Mouse (Mus musculus): ENCODE data around the gene Hpse2. TPM values are rescaled to one million over a fixed set of nuclear protein-coding genes. Genes with fewer than 3 reads are reported as not detected.

Gene Hpse2
- polyA plus RNA-seq, 1 experiment from 2014 or later: 0.12 TPM

DNA sequence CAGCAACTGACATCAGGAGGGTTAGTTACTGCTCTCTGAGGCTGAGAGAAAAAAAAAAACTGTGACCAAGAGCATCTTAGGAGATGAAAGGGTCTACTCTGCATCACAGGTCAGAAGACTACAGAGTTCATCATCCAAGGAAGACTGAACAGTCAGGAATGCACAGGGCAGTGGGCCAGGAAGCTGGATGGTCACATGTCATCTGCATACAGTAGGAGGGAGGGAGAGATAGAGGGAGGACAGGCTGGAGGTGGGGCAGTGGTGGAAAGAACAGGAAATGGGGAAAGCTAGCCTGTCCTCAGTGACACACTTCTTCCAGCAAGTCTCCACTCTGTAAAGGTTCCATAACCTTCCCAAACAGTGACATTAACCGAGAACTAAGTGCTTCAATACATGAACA is 423.0 kb downstream of the Hpse2 start:
- Histone ChIP-seq H3K9ac (replicated peaks; ENCODE audit: low read depth, low read length) (no peak overlapping the region), H3K4me2 (ENCODE audit: low read depth, low read length) (no peak overlapping the region), H3K9me3 (ENCODE audit: control insufficient read depth, low read length) (no peaks in the 10 kb centered on the region), H3K4me1 (ENCODE audit: control insufficient read depth, insufficient read depth, low read length) (no peaks in the 10 kb centered on the region), H3K27ac (ENCODE audit: low read depth, low read length) (no peak overlapping the region), H3K27me3 (ENCODE audit: control insufficient read depth, insufficient read depth, low read length) (no peaks in the 10 kb centered on the region), H3K36me3 (ENCODE audit: control insufficient read depth, insufficient read depth, low read length) (no peaks in the 10 kb centered on the region), H3K4me3 (ENCODE audit: low read depth, low read length) (no peak overlapping the region)
- WGBS: 75% methylated on average over 1 of the region's 1 CpGs
- no peak for ATAC-seq (ENCODE audit: low read depth)

DNA sequence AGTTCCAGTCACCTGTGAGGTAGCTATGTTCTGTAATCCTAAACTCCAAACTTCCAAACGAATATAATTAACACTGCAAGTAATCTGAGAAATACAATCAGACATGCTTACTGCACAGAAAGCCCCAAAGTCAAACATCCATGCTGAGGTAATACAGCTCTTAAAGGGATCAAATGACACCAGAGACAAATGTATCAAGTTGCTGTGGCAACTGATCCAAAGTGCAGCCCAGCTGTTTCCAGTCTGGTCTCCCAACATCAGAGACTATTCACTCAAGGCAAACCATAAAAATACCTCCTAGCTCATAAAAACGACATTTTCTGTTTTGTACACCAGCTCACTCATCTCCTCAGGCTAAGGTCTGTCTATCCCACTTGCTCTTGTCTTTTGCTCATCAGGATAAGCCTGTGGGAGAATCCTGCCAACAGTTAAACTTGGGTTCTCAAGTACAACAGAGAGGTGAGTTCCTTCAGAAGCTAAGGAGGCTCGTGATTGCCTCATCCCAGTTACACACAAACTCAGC is 440.0 kb downstream of the Hpse2 start:
- ATAC-seq (ENCODE audit: low read depth): no peak
- Histone ChIP-seq H3K36me3 (ENCODE audit: control insufficient read depth, insufficient read depth, low read length) (no peaks in the 10 kb centered on the region), H3K9me3 (ENCODE audit: control insufficient read depth, low read length) (peaks cover 4% of the 10 kb centered on the region; the same call in 1 of the 2 replicates), H3K27me3 (ENCODE audit: control insufficient read depth, insufficient read depth, low read length) (no peaks in the 10 kb centered on the region), H3K4me2 (ENCODE audit: low read depth, low read length) (no peak overlapping the region), H3K4me3 (ENCODE audit: low read depth, low read length) (no peak overlapping the region), H3K27ac (ENCODE audit: low read depth, low read length) (no peak overlapping the region), H3K9ac (replicated peaks; ENCODE audit: low read depth, low read length) (no peak overlapping the region), H3K4me1 (ENCODE audit: control insufficient read depth, insufficient read depth, low read length) (no peaks in the 10 kb centered on the region)
- 47% methylated on average over 3 of the region's 3 CpGs for WGBS

DNA sequence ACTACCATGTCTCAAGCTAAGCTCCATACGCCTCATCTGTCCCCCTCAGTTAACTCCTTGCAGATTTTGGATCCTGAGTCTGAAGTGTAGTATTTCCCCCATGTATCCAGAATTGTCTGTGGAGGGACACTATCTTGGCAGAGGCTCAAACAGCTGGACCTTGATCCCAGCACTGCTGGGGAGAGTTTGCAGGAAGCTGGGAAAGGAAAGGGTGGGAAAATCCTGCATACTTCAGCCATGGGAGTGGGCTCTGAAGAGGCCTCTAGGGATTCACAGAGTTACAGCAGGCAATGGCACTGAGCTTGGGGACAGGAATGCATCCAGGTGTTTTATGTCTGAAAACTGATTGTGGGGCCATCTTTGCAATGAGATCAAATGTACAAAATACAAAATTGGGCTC is 450.6 kb downstream of the Hpse2 start:
- H3K4me1 ChIP-seq (ENCODE audit: control insufficient read depth, insufficient read depth, low read length): no peaks in the 10 kb centered on the region
- 62% methylated on average over 1 of the region's 1 CpGs for whole genome bisulfite sequencing
- H3K27me3 ChIP-seq (ENCODE audit: control insufficient read depth, insufficient read depth, low read length): no peaks in the 10 kb centered on the region

DNA sequence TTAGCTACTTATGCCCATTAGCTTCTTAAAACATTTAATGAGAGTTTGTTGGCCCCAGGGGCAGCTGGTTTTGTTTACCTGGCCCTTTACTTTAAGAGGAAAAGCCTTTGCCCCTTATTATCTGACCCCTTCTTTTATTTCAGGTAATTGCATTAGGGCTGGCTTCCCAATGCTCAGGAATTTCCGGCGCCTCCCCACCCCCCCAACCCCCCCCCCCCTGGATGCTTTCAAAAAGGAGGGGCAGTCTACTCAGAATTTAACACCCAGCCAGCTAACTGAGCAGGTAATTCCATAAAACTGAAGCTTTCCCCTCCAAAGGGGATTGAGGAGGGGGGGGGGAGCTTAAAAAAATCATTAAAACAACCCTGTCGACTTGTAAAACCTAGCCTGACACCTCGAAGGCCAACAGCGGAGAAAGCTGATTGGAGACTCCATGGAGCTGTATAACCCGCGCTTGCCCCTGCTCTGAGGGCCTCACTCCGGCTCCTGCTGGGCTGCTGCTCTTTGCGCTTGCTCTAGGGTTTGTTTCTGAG is 451.4 kb downstream of the Hpse2 start:
- Histone ChIP-seq H3K9me3 (ENCODE audit: control insufficient read depth, low read length) (no peaks in the 10 kb centered on the region), H3K36me3 (ENCODE audit: control insufficient read depth, insufficient read depth, low read length) (no peaks in the 10 kb centered on the region), H3K27ac (ENCODE audit: low read depth, low read length) (no peak overlapping the region), H3K27me3 (ENCODE audit: control insufficient read depth, insufficient read depth, low read length) (no peaks in the 10 kb centered on the region), H3K4me3 (ENCODE audit: low read depth, low read length) (no peak overlapping the region), H3K4me1 (ENCODE audit: control insufficient read depth, insufficient read depth, low read length) (no peaks in the 10 kb centered on the region), H3K9ac (replicated peaks; ENCODE audit: low read depth, low read length) (no peak overlapping the region), H3K4me2 (ENCODE audit: low read depth, low read length) (no peak overlapping the region)
- 6% methylated on average over 9 of the region's 9 CpGs for WGBS
- ATAC-seq (ENCODE audit: low read depth): no peak

More for the DNA sequence above, 450.6 kb downstream of the Hpse2 start:
- no peak overlapping the region for H3K4me2 ChIP-seq (ENCODE audit: low read depth, low read length)
- no peak overlapping the region for H3K4me3 ChIP-seq (ENCODE audit: low read depth, low read length)
- no peak overlapping the region for H3K9ac ChIP-seq (replicated peaks; ENCODE audit: low read depth, low read length)
- H3K9me3 ChIP-seq (ENCODE audit: control insufficient read depth, low read length): no peaks in the 10 kb centered on the region; the same call in none of the 2 replicates
- no peaks in the 10 kb centered on the region for H3K36me3 ChIP-seq (ENCODE audit: control insufficient read depth, insufficient read depth, low read length)
- no peak overlapping the region for H3K27ac ChIP-seq (ENCODE audit: low read depth, low read length)
- no peak for ATAC-seq (ENCODE audit: low read depth)

DNA sequence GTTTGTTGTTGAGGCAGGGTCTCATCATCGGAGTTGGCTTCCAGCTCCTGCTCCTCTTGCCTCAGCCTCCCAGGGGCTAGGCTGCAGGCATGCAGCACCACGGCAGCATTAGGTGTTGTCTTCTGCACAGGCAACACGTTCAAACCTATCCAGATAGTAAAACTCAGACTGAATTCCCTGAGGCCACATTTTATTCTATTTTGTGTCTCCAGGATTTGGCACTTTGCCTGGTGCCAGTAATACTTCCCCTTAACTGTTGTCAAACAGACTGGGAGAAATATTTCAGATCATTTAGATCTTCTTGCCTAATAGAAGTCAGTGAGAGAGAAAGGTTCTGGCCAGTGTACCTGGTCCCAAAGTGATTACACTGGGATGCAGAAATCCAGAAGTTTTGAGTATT is 458.5 kb downstream of the Hpse2 start:
- no peaks in the 10 kb centered on the region for H3K9me3 ChIP-seq (ENCODE audit: control insufficient read depth, low read length)
- ATAC-seq (ENCODE audit: low read depth): no peak
- H3K4me1 ChIP-seq (ENCODE audit: control insufficient read depth, insufficient read depth, low read length): no peaks in the 10 kb centered on the region
- no peaks in the 10 kb centered on the region for H3K36me3 ChIP-seq (ENCODE audit: control insufficient read depth, insufficient read depth, low read length)
- no peak overlapping the region for H3K27ac ChIP-seq (ENCODE audit: low read depth, low read length)
- H3K9ac ChIP-seq (replicated peaks; ENCODE audit: low read depth, low read length): no peak overlapping the region
- no peak overlapping the region for H3K4me3 ChIP-seq (ENCODE audit: low read depth, low read length)
- WGBS: 55% methylated on average over 3 of the region's 3 CpGs
- no peak overlapping the region for H3K4me2 ChIP-seq (ENCODE audit: low read depth, low read length)
- H3K27me3 ChIP-seq (ENCODE audit: control insufficient read depth, insufficient read depth, low read length): no peaks in the 10 kb centered on the region

DNA sequence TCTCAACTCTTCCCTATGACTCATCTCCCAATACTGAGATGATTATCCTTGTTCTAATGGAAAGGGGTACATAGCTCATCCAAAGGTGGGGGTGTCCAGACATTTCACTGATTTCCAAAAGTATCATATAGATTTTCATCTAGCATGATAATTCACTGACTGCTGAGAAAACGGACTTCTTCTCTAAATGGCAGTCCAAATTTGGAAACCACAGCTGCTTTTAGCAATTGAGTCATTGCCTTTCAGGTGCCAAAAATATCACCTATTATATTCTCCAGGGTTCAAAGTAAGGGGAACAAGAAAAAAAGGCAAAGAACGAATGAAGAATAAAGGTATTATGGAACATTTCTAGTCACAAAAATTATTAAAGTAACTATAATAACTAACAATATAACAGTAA is 459.9 kb downstream of the Hpse2 start:
- Histone ChIP-seq H3K36me3 (ENCODE audit: control insufficient read depth, insufficient read depth, low read length) (no peaks in the 10 kb centered on the region), H3K4me1 (ENCODE audit: control insufficient read depth, insufficient read depth, low read length) (no peaks in the 10 kb centered on the region), H3K9me3 (ENCODE audit: control insufficient read depth, low read length) (no peaks in the 10 kb centered on the region), H3K27ac (ENCODE audit: low read depth, low read length) (no peak overlapping the region), H3K9ac (replicated peaks; ENCODE audit: low read depth, low read length) (no peak overlapping the region), H3K4me2 (ENCODE audit: low read depth, low read length) (no peak overlapping the region), H3K4me3 (ENCODE audit: low read depth, low read length) (no peak overlapping the region), H3K27me3 (ENCODE audit: control insufficient read depth, insufficient read depth, low read length) (no peaks in the 10 kb centered on the region)
- WGBS: 89% methylated on average over 2 of the region's 2 CpGs
- no peak for ATAC-seq (ENCODE audit: low read depth)

DNA sequence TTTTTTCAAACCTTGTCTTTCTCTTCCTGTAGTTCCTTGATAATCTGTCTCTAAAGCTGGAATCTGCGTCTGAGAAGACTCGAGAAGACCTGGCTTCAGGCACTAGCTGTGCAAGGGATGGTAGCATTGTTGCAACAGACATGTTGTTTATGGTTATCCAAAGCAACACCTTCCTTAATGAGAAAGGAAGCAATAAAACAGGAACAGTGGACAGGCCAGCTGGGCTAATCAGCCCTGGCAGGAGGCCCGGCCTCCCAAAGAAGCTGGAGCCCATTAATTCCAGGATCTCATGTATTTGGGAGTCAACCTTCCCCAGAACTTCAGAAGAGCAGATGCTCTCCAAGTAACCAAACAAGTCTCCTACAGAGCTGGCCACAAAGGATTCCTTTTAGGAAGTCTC is 465.5 kb downstream of the Hpse2 start:
- WGBS: 54% methylated on average over 3 of the region's 3 CpGs
- no peaks in the 10 kb centered on the region for H3K9me3 ChIP-seq (ENCODE audit: control insufficient read depth, low read length)
- H3K4me1 ChIP-seq (ENCODE audit: control insufficient read depth, insufficient read depth, low read length): no peaks in the 10 kb centered on the region
- no peak for ATAC-seq (ENCODE audit: low read depth)
- no peak overlapping the region for H3K27ac ChIP-seq (ENCODE audit: low read depth, low read length)
- H3K27me3 ChIP-seq (ENCODE audit: control insufficient read depth, insufficient read depth, low read length): no peaks in the 10 kb centered on the region
- no peak overlapping the region for H3K9ac ChIP-seq (replicated peaks; ENCODE audit: low read depth, low read length)
- H3K4me3 ChIP-seq (ENCODE audit: low read depth, low read length): no peak overlapping the region
- H3K36me3 ChIP-seq (ENCODE audit: control insufficient read depth, insufficient read depth, low read length): no peaks in the 10 kb centered on the region
- H3K4me2 ChIP-seq (ENCODE audit: low read depth, low read length): no peak overlapping the region

DNA sequence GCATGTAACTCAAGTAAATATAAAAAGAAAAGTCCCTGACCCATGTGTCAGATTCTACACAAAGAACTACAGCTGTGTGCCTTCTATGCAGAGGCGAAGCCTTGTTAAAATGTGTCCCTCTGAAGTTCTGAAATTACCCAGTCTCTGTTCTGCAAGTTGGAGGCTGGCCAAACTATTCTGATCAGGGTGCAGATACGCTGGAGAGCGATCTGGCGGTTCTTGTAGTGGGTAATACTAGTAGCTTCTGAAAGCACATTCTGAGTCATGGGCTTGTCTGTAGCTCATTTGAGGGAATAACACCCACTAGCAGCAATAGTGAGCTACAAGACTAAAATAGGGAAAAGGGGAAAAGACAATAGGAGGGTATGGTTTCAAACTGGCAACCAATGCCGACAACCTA is 474.5 kb downstream of the Hpse2 start:
- Histone ChIP-seq H3K9me3 (ENCODE audit: control insufficient read depth, low read length) (no peaks in the 10 kb centered on the region), H3K4me2 (ENCODE audit: low read depth, low read length) (no peak overlapping the region), H3K4me1 (ENCODE audit: control insufficient read depth, insufficient read depth, low read length) (no peaks in the 10 kb centered on the region), H3K27me3 (ENCODE audit: control insufficient read depth, insufficient read depth, low read length) (no peaks in the 10 kb centered on the region), H3K4me3 (ENCODE audit: low read depth, low read length) (no peak overlapping the region), H3K36me3 (ENCODE audit: control insufficient read depth, insufficient read depth, low read length) (no peaks in the 10 kb centered on the region), H3K9ac (replicated peaks; ENCODE audit: low read depth, low read length) (no peak overlapping the region), H3K27ac (ENCODE audit: low read depth, low read length) (no peak overlapping the region)
- 91% methylated on average over 5 of the region's 5 CpGs for WGBS
- no peak for ATAC-seq (ENCODE audit: low read depth)

DNA sequence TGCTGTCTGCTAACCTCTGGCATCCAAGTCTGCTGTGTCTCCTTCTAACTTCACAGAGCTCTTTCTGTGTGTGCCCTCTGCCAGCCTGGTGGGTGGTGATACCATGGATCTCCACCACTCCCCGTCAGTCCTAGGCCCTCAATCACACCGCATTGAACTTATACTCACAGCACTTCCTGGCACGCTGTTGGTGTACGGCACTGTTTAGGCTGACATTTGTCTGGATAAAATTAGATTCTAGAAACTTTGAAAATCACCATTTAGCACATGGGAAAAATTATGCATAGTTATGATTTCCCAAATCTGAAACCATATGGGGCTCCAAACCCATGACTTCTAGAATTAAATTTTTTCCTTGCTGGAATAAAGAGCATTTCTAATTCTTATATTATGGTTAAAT is 478.4 kb downstream of the Hpse2 start:
- H3K4me2 ChIP-seq (ENCODE audit: low read depth, low read length): no peak overlapping the region
- no peaks in the 10 kb centered on the region for H3K4me1 ChIP-seq (ENCODE audit: control insufficient read depth, insufficient read depth, low read length)
- H3K27ac ChIP-seq (ENCODE audit: low read depth, low read length): no peak overlapping the region
- no peak for ATAC-seq (ENCODE audit: low read depth)
- no peaks in the 10 kb centered on the region for H3K27me3 ChIP-seq (ENCODE audit: control insufficient read depth, insufficient read depth, low read length)
- H3K9me3 ChIP-seq (ENCODE audit: control insufficient read depth, low read length): no peaks in the 10 kb centered on the region
- no peak overlapping the region for H3K4me3 ChIP-seq (ENCODE audit: low read depth, low read length)
- no peak overlapping the region for H3K9ac ChIP-seq (replicated peaks; ENCODE audit: low read depth, low read length)
- H3K36me3 ChIP-seq (ENCODE audit: control insufficient read depth, insufficient read depth, low read length): no peaks in the 10 kb centered on the region
- 92% methylated on average over 4 of the region's 4 CpGs for WGBS

All from neural tube, embryonic 14.5 days (tissue).